Mouse (Mus musculus): ENCODE measurements at regions not wholly inside any gene's neighbourhood (a gene's known extent, or its start where the extent isn't known, plus 50 kb on each side); places are given as distances from the start of the nearest gene placed in this dataset.
A peak's percentile ranks its signal among the peaks of the same experiment; 100 is the strongest.

DNA sequence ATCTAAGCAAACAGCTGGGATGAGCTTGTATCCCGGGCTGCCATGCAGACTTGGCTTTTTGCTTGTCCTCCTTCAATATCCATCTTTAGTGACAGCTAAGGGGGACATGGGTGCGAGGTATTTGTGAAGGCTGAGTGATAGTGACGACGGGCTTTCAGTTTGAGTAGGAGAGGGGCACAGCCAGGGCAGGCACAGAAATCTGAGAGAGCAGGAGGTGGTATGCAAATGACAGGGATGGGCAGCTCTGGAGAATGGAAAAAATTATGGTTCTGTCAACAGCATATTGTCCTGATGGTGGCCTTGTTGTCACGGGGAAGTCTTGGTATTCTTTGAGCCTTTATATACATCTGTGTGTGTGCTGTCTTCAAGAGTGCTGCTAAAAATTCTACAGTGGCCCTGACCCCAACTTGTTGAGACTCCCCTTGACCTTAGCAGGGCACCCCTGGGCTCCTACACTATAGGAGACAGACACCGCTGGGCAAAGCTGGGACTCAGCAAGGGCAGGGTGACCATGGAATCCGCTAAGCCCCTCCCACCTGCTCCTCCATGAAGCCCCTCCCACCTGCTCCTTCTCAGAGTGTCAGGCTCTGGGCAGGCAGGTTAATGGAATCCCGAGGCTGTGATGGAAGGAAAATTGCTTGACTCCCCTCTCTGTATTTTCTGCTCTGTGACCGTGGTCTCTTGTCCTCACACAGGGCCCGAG lies 156.1 kb downstream of the Matn1 start:
- DNase-seq = no peak

DNA sequence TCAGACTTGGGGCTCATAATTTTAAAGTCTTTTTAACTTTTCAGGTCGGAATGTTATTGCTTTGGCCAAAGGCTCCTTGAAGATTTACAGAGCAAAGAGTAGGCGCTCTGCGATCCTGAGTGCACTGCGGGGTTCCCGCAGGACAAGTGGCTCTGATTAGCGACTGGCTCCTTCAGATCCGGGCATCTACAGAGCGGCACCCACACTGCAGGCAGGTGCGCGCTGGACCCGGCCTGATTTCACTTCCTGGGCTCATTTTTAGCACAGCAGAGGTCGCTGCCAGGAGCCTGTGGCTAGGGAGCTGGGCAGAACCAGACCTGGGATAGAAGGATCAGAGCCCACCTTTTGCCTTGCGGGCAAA lies 156.6 kb downstream of the Matn1 start:
- DNase-seq = no peak

DNA sequence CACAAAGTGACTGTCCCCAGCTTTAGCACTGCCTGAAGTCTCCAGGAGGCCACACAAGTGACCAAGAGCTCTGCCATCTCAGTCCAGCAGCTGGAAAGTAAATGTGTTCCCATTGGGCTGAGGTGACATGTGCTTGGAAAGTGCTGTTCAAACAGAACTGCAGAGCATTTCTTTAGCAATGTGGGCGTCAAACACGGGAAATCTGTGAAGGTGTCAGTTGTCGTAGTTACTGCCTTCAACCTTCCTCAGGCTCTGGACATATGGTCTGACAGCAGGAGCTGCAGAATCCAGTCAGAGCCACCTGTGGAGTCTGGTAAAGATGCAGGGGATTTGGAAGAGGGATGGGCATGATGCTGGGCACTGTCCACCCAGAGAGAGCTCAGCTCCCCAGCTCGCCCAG lies 158.0 kb downstream of the Matn1 start:
- no peak for DNase-seq

DNA sequence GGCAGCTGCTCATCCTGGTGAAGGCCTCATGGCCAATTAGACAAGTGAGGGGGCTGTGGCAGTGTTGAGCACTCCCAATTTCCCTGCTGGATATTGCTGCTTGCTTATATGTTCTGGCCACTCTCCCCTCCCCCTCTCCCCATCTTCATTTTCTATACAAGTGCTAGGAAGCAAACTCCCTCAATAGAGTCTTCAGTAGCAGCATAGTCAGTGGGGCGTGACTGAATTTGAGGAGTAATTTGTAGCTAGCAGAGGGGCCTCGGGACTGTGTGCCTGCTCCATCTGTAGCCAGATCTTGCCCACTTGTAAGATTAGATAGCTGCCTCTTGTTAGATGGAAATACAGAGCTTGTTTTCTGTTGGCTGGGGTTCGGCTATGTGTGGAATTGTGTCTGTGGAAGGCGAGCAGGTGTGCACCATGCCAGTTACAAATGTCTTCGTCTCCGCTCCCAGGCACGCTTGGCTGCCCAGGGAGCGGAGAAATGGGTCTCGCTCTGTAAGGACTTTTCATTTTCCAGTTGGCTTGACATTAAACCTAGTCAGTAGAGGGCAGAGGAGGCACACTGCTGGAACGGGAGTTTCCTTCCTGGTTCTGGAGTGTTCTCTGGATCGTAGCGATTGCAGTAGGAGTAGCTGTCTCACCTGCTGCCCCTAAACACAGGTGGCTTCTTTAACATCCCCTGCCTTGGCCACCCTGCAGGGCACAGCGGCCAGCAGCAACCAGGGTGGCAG lies 163.1 kb downstream of the Matn1 start:
- DNase-seq = no peak

DNA sequence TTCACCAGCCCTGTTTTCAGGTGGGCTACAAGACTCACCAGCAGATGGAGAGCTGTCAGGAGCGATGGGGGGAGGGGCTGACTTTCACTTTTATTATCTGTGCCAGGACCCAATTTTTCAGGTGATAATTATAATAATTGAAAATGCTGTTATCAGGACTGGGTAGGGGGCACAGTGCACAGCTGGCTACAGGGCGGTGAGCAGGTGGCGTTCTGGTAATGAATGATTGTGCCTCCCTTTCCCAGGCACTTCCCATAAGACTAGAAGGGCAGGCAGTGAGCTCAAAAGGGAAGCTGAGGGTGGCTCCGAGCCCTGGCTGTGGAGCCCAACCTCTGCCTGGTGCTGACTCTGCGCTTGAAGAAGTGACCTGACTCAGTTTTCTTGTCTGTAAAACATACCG lies 168.4 kb downstream of the Matn1 start:
- DNase-seq = no peak

DNA sequence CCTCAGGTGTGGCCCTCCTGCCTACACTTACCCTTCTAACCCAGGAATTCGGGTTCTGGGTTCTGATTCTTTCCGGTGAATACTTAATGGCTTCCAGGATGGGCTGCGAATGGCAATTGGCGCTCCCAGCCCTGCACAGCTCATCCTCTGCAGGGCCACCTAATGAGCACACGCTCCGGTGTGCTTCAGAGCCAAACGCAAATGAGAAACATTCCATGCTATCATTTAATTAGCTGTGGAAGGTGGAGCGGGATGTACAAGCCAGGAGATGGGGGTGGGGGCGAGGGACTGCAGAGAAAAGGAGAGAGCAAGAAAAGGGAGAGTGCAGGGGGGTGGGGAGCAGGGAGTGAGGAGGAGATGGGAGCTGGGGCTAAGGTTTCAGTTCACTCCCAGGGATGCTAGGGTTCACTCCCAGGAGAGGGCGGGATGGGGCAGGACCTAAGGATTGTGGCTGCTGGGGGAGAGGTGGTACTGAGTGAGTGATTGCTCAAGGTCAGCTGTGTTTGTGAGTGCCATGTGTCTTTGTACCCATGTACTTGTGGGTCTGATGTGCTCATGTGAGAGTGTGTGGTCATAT lies 169.6 kb downstream of the Matn1 start:
- DNase-seq = no peak

DNA sequence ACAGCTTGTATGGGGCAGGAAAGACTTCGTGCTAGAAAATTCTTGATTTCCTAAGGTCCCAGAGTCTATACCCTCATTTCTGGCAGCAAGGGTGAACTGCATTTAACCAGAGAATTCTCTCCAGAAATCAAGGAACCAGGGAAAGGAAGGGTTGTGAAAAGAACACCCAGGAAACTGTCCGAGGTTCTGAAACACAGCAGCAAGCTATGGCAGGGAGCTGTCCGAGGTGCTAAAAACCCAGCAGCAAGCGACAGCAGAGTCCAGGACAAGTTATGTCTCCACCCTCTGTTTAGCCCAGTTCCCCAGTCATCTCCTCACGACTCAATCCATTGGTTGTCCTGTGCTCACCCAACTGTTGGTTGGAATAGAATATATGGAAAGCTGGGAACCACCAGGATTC lies 171.1 kb downstream of the Matn1 start:
- DNase-seq = peak; percentile 23 to 48

DNA sequence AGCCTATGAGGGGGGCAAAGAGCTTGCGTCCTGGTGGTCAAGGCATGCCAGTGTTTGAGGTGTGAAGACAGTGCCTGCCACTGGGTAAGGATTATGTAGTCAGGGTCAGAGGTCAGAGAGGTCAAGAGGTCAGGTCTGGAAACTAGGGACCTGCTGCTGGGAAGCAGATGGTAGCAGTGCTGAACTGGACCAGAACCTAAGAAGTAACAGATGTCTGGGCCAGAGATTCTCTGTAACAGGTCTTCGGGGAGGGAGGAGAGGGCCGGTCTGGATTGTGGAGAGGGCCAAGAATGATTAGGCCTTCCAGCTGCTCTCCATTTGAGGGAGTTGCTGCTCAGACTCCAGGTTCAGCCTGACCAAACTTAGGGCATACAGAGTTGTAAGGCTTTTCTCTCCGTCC lies 174.4 kb downstream of the Matn1 start:
- no peak for DNase-seq

DNA sequence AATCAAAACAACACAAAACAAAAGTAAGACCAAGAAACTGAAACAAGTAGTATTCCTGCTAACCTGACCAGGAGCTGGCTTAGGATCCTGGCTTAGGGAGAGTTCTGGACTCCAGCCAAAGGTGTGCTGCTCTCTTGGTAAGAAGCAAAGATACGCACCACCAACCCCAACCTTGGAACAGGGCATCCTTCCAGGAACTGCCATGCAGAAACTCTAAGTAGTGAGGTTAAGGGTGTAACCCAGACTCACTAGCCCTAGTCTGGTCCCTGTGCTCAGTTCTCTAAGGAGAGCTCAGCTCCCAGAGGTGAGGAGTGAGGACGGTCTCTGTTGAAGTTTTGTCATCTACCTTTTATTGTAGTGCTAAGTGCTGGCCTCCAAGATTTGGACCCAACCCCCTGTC lies 175.4 kb downstream of the Matn1 start:
- no peak for DNase-seq

DNA sequence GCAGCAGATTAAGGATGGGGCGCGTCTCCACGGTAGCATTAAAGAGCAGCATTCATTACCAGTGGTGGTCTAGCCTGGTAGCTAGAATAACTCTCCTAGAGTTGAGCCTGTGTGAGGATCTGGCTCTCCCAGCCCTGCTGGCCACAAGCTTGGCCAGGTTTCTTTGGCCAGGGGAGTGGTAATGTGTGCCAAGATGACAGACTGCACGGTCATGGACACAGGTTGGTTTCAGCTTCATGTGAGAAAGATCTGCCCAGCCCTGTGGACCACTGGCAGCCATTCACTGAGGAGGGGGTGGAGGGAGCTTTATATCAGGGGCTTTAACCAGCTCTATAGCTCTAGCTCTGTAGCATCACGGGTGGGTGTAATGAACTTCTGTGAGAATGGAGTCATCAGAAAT lies 176.5 kb downstream of the Matn1 start:
- DNase-seq = no peak

DNA sequence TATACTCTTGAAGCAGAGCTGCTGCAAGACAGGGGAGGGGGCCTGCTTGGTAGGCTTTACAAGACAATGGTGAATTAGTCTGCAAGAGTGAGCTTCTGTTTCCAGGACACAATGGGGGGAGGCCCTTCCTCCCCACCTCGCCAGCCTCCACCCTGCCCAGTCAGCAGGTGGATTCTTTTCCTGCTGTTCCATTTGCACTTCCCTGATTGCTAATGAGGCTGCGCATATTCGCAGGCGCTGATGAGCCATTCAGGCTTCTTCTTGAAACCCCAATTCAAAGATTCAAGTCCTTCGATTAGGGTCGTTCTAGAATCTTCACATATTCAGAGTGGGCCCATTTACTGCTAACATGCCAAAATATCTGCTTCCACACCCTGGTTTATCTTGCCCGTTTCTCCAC lies 181.8 kb downstream of the Matn1 start:
- no peak for DNase-seq

DNA sequence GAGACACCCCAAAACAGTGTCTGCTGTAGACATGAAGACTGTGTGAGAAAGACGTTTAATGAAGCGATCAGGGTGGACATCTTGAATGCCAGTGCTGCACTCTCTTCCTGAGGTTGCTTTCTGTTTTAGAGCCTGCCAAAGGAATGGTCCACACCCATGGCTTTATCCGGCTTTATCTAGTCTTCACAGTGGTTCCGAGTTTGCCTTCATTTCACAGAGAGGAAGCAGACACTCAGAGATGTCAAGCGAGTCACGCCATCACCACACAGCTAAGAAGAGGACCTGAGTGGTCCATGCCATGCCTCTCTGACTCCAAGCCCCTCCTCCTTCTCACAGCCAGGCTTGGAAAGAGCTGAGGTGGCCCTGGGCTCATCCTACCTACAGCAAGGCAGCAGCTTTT lies 182.7 kb downstream of the Matn1 start:
- DNase-seq = no peak

DNA sequence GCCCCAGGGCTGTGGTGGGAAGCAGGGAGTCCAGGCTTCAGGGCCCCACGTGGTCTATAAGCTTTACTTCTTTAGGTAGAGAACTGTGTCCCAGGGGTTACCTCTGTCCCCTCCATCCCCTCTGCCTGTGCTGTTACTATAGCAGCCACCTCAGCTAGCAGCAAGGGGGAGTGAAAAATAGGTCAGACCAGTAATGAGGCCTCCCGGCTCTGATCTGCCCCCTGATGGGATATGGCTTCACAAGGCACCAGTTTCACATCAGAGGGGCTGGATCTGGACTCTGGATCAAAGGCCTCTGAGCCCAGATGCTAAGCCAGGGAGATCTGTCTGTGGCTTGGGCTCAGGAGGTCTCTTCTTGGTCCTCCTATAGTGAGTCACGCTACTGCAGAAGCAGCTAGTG lies 184.5 kb downstream of the Matn1 start:
- DNase-seq = no peak

DNA sequence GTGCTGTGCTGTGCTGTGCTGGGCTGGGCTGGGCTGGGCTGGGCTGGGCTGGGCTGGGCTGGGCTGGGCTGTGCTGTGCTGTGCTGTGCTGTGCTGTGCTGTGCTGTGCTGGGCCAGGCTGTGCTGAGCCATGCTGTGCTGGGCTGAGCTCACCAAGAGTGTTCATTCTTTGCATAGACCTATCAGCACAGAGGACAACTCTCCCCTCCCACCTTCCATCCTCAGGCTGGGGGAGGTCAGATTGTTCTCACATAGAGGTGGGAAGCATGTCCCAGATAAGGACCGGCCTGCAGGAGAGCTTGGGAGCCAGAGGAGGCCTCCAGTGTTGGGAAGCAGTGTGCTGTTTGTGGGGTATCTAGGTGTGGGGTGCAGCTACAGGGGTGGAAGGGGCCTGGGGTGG lies 188.0 kb downstream of the Matn1 start:
- DNase-seq = no peak

DNA sequence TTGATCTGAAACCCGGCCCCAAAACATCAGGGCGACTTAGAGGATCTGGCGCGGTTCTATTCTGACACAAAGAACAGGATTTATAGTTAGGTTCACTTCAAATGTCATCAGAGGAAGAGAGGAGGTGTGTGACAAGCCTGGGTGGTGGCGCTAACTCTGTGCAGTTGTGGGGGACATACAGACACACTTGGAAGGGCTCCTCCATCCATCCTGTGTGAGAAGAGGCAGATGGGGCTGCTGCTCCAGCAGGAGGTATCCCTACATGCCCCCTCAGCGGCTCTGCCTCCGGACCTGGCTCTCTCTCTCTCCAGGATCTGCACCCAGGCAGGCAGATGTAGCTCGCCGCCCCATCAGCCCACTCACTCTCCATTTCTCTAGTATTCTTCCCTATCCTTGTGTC lies 188.6 kb downstream of the Matn1 start:
- no peak for DNase-seq

DNA sequence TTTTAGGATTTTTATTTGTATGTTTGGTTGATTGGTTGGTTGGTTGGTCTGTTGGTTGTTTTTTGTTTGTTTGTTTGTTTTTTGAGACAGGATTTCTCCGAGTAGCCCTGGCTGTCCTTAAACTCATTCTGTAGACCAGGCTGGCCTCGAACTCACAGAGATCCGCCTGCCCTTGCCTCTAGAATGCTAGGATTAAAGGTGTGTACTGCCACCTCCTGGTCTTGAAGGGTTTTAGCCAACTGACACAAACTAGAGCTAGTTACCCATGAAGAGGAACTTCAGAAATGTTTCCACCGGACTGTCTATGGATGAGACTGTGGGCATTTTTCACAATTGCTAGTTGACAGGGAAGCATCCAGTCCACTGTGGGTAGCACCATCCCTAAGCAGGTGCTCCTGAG lies 191.7 kb downstream of the Matn1 start:
- DNase-seq = no peak

DNA sequence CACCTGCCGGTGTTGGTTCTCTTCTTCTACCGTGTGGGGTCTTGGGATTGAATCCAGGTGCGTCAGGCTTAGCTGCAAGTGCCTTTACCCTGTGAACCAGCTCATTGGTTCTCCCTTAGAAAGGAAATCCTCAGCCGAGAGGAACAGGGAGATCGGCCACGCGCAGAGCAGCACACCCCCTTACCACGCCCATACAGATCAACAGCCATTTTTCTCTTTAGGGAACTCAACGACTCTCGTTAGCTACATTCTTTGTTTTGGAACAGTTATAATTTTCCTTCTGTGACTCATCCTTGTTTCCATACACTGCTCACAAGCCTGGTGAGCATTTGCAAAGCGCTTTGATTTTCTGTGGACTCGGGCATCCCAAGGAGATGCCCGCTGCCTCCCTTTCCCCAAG lies 194.7 kb downstream of the Matn1 start:
- no peak for DNase-seq

DNA sequence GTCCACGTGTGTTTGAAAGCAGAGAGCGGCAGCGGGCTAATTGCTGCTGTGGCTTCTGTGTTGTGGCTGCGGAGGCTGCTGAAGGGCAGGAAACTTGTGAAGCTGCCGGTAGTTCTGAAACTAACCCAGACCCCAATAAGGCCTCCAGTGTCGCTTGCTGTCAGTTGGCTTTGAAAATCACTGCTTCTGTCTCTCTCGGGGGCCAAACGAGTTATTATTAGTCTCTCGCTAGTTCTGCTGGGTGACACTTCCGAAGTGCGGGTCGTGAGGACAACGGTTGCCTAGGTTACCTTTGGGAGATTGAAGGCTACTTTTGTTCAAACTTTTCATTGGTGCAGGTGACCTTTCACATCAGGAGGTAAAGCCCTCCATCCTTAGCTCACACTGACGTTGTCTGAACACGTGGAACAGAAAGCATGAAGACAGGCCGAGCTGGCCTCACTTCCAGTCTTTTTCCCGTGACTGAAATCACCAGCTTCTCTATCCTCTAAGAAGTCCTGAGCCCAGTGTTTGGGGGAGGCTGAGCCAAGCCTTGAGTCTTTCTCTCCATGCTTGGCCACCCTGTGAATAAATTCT lies 197.8 kb downstream of the Matn1 start:
- DNase-seq = no peak

DNA sequence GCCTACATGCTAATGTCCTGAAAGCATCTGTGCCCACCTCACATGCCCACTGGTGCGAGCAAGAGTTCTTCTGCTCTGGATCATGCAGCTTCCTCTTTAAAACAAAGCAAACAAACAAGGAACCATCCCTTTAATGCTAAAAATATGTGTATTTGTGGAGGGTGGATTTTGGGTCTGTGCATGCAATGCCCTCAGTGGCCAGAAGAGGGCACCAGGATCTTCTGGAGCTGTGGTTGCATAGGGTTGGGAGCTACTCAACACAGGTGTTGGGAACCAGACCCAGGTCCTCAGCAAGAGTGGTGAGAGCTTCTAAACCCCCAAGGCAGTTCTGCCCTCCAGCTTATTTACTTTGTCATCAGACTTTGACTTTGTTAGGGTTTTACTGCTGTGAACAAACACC lies 201.3 kb downstream of the Matn1 start:
- no peak for DNase-seq

DNA sequence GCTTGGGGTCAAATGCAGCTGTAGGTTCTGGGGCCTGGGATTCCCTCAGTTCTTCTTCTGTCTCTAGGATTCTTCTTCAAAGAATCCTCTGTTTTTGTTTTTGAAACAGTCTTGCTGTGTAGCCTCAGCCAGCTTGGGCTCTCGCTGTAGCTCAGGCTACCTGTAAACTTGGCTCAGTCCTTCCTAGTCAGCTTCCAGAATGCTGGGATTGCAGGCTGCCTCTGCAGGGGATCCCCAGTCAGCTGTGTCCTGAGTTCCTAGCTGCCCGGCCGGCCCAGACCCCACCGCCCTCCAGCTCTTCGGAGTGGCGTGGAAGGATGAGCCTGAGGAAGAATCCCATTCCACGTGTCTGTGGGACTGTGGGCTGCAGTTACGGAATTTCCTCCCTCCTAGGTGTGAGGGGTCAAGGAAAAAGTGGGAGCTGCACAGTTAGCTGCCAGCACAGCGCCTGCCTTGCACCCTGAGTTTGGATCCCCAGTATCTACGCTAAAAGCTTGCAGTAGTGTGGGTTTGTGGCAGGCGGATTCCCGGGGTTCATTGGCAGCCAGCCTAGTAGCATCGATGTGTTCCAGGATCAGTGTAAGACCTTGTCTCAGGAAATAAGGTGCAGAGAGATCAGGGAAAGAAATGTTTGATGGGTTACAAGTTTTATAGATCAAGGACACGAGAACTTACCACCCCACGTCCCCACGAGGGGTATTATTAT lies 204.0 kb downstream of the Matn1 start:
- DNase-seq = no peak

DNA sequence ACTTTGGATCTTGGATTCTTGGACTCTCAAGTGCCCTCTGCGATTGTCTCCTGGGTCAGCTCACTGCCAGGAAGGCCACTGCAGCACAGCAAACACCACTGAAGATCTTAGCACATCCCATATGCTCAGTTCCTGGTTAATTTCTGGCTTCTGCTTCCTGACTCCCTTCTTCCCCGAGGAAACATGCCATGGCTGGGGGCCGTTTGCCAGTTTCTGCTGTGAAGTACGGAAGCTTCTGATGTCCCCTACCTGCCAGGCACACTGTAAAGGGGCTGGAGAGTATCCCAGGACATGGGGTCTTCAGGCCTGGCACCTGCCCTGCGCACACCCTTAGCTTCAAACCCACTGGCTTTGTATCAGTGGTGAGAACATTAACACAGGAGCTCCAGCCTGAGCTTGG lies 205.3 kb downstream of the Matn1 start:
- no peak for DNase-seq

DNA sequence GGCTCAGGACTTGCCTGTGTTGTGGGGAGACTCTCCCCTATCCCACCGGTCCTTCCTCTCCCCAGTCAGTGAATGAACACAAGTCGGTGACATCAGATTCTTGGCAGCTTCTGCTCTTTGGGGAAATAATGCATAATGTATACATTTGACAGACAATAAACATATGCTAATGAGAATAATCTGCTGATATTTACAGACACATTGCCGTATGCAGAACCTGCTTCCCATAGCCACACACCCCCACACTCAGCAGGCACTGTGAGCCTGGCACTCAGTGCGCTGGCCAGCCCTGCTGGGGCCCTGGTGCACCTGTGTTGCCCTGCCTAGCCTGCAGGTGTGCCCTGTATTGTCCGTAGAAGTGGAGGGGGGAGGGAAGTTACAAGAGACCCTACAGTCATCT lies 215.5 kb downstream of the Matn1 start:
- no peak for DNase-seq

DNA sequence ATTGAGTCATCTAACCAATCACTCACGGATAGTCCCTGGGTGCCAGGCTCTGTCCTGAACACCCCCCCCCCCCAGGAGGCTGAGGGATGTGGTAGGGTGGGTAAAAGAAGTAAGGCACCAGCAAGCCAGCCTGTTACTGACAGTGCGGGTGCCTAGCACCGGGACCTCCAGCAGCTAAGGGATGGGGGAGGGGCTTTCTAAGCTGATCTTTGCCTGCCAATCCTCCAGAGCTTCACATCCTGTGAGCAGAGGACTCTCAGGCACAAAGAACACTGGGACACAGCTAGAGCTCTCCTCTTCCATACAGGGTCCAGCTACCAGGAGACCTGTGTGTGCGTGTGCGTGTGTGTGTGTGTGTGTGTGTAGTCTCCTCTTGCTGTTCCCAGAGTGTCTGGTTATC lies 215.9 kb downstream of the Matn1 start:
- DNase-seq = no peak

DNA sequence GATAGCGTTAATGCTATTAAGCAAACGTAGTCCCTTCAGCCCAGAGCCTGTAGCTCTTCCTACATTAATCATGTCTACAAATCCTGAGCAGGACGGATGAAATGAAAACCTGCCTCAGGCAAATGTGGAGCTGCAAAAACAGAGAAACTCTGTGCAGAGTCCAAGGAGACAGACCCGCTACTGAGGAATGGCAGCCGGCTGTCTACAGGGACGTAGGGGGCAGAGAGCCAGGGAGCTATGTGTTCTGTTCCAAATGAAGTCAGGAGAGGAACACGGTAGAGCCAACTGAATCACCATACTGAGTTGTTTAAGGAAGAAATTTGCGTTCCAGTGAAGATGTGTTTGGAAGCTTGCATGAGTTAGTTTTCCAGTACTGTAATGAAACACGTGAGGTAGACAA lies 217.3 kb downstream of the Matn1 start:
- no peak for DNase-seq
